Mouse (Mus musculus) 3T3-L1 (cell line): Measurements from ENCODE around the gene Col23a1.

Source experiments
- DNase-seq: peaks from one replicate; pipeline ENCODE4 v3.0.0-alpha.2; 2015; ENCODE audit warnings: low read depth, low spot score

The Col23a1 gene

GRCm38 (mm10) chr11:51289564-51290041, at the start of gene Col23a1:
TSS of gene Col23a1 (plus strand) at chr11:51289920.
- peak; percentile 74 for DNase-seq

- no peak for DNase-seq
Measured at GRCm38 (mm10) chr11:51242897-51243296, 46.8 kb upstream of the Col23a1 start.

GRCm38 (mm10) chr11:51257006-51257405, 32.7 kb upstream of the Col23a1 start:
- no peak for DNase-seq

- no peak for DNase-seq
Measured at GRCm38 (mm10) chr11:51261680-51262219, 28.0 kb upstream of the Col23a1 start, which contains the start of gene Clk4. TSS of gene Clk4 (plus strand) at chr11:51261730.

GRCm38 (mm10) chr11:51262342-51263285, 27.1 kb upstream of the Col23a1 start, which contains the start of gene BC049762:
TSS of gene BC049762 (minus strand) at chr11:51263046.
- peak; percentile 96 for DNase-seq

GRCm38 (mm10) chr11:51263286-51263831, 26.4 kb upstream of the Col23a1 start:
- DNase-seq: peak; percentile 71

GRCm38 (mm10) chr11:51264352-51264751, 25.4 kb upstream of the Col23a1 start:
- DNase-seq: peak; percentile 90

GRCm38 (mm10) chr11:51265326-51265725, 24.4 kb upstream of the Col23a1 start:
- peak; percentile 65 for DNase-seq

GRCm38 (mm10) chr11:51274418-51274817, 15.3 kb upstream of the Col23a1 start:
- no peak for DNase-seq

- no peak for DNase-seq
Measured at GRCm38 (mm10) chr11:51290066-51290955, 591 bp downstream of the Col23a1 start.

- DNase-seq: no peak
Measured at GRCm38 (mm10) chr11:51293956-51294530, 4.3 kb downstream of the Col23a1 start.

GRCm38 (mm10) chr11:51295742-51296141, 6.0 kb downstream of the Col23a1 start:
- DNase-seq: no peak

GRCm38 (mm10) chr11:51298691-51299090, 9.0 kb downstream of the Col23a1 start:
- DNase-seq: no peak

GRCm38 (mm10) chr11:51302396-51302795, 12.7 kb downstream of the Col23a1 start:
- DNase-seq: no peak

- DNase-seq: no peak
Measured at GRCm38 (mm10) chr11:51303981-51304553, 14.3 kb downstream of the Col23a1 start.

- DNase-seq: no peak
Measured at GRCm38 (mm10) chr11:51308306-51308705, 18.6 kb downstream of the Col23a1 start.

GRCm38 (mm10) chr11:51311846-51312245, 22.1 kb downstream of the Col23a1 start:
- DNase-seq: no peak

- no peak for DNase-seq
Measured at GRCm38 (mm10) chr11:51315991-51316810, 26.5 kb downstream of the Col23a1 start.

GRCm38 (mm10) chr11:51320609-51321008, 30.9 kb downstream of the Col23a1 start:
- no peak for DNase-seq

GRCm38 (mm10) chr11:51326908-51327307, 37.2 kb downstream of the Col23a1 start:
- DNase-seq: peak; percentile 34
